Mouse (Mus musculus): ENCODE measurements around the gene Aurkb. TPM values are rescaled to one million over a fixed set of nuclear protein-coding genes. Genes with fewer than 3 reads are reported as not detected.

Gene Aurkb
- polyA plus RNA-seq, 1 experiment from 2014 or later: 153 TPM

Other genes with a start within 250 kb of the Aurkb start
- gene Ndel1, start 173.8 kb upstream of the Aurkb start, polyA plus RNA-seq (2015; fragmentation: Nextera tagmentation; extraction: Ambion mirVana): 90.9 and 97.2 TPM in 2 replicates
- 0.26 and 0.30 TPM in 2 replicates for gene Rnf222, start 157.1 kb upstream of the Aurkb start, polyA plus RNA-seq (2015; fragmentation: Nextera tagmentation; extraction: Ambion mirVana)
- 1,181 and 1,252 TPM in 2 replicates for gene Rpl26, start 144.1 kb upstream of the Aurkb start, polyA plus RNA-seq (2015; fragmentation: Nextera tagmentation; extraction: Ambion mirVana)
- not detected in 2 replicates for gene Odf4, start 118.6 kb upstream of the Aurkb start, polyA plus RNA-seq (2015; fragmentation: Nextera tagmentation; extraction: Ambion mirVana)
- gene Arhgef15, start 88.2 kb upstream of the Aurkb start, polyA plus RNA-seq (2015; fragmentation: Nextera tagmentation; extraction: Ambion mirVana): 6.7 and 7.2 TPM in 2 replicates
- gene Slc25a35, start 77.5 kb upstream of the Aurkb start, polyA plus RNA-seq (2015; fragmentation: Nextera tagmentation; extraction: Ambion mirVana): 4.7 and 4.9 TPM in 2 replicates
- 50.1 and 59.3 TPM in 2 replicates for gene Rangrf, start 70.5 kb upstream of the Aurkb start, polyA plus RNA-seq (2015; fragmentation: Nextera tagmentation; extraction: Ambion mirVana)
- gene Pfas, start 37.2 kb upstream of the Aurkb start, polyA plus RNA-seq (2015; fragmentation: Nextera tagmentation; extraction: Ambion mirVana): 42.7 and 44.4 TPM in 2 replicates
- 53.5 and 55.8 TPM in 2 replicates for gene Ctc1, start 29.7 kb upstream of the Aurkb start, polyA plus RNA-seq (2015; fragmentation: Nextera tagmentation; extraction: Ambion mirVana)
- 8.9 and 10.3 TPM in 2 replicates for gene Borcs6, start 14.1 kb downstream of the Aurkb start, polyA plus RNA-seq (2015; fragmentation: Nextera tagmentation; extraction: Ambion mirVana)
- gene Tmem107, start 25.2 kb downstream of the Aurkb start, polyA plus RNA-seq (2015; fragmentation: Nextera tagmentation; extraction: Ambion mirVana): 47.2 and 48.2 TPM in 2 replicates
- 91.5 and 101 TPM in 2 replicates for gene Vamp2, start 42.8 kb downstream of the Aurkb start, polyA plus RNA-seq (2015; fragmentation: Nextera tagmentation; extraction: Ambion mirVana)
- 11.1 and 11.5 TPM in 2 replicates for gene Per1, start 49.6 kb downstream of the Aurkb start, polyA plus RNA-seq (2015; fragmentation: Nextera tagmentation; extraction: Ambion mirVana)
- gene Hes7, start 74.8 kb downstream of the Aurkb start, polyA plus RNA-seq (2015; fragmentation: Nextera tagmentation; extraction: Ambion mirVana): 0.44 and 0.47 TPM in 2 replicates
- gene 9130213A22Rik, start 76.9 kb downstream of the Aurkb start, polyA plus RNA-seq (2015; fragmentation: Nextera tagmentation; extraction: Ambion mirVana): 0.13 and 0.17 TPM in 2 replicates
- gene Aloxe3, start 80.2 kb downstream of the Aurkb start, polyA plus RNA-seq (2015; fragmentation: Nextera tagmentation; extraction: Ambion mirVana): 1.1 TPM in 2 replicates
- gene Alox12b, start 111.3 kb downstream of the Aurkb start, polyA plus RNA-seq (2015; fragmentation: Nextera tagmentation; extraction: Ambion mirVana): 0.21 TPM in 1 of 2 replicates, not detected in the other
- 0.23 and 0.52 TPM in 2 replicates for gene Alox8, start 152.2 kb downstream of the Aurkb start, polyA plus RNA-seq (2015; fragmentation: Nextera tagmentation; extraction: Ambion mirVana)
- 0.45 and 0.62 TPM in 2 replicates for gene Gucy2e, start 191.4 kb downstream of the Aurkb start, polyA plus RNA-seq (2015; fragmentation: Nextera tagmentation; extraction: Ambion mirVana)